Mouse (Mus musculus): ENCODE data around the gene Tnnc2.
"Not testable (repeated sequence)": the region's sequence is repeated elsewhere in the genome, so short reads cannot be mapped to it uniquely, and the experiment has no call there.

Tnnc2 gene

GRCm38 (mm10) chr2:164803201-164803920 is 23.6 kb upstream of the Tnnc2 start:
- in situ Hi-C loops (cut with MboI; ENCODE audit: low pct_unique_long_range_greater_than_20kb in 1 of 2, low sequenced_read_pairs in 2 of 2, unreplicated experiment in 1 of 2), result no loop called here

GRCm38 (mm10) chr2:164800252-164801004 is 20.7 kb upstream of the Tnnc2 start:
- in situ Hi-C loops (cut with MboI; ENCODE audit: low pct_unique_long_range_greater_than_20kb in 1 of 2, low sequenced_read_pairs in 2 of 2, unreplicated experiment in 1 of 2), result no loop called here

GRCm38 (mm10) chr2:164798554-164798953 is 18.8 kb upstream of the Tnnc2 start:
- in situ Hi-C loops (cut with MboI; ENCODE audit: low pct_unique_long_range_greater_than_20kb in 1 of 2, low sequenced_read_pairs in 2 of 2, unreplicated experiment in 1 of 2), result not testable (repeated sequence)

- in situ Hi-C loops (cut with MboI; ENCODE audit: low pct_unique_long_range_greater_than_20kb in 1 of 2, low sequenced_read_pairs in 2 of 2, unreplicated experiment in 1 of 2), result no loop called here
Measured at GRCm38 (mm10) chr2:164795868-164796267, 16.1 kb upstream of the Tnnc2 start.

GRCm38 (mm10) chr2:164794293-164794692 is 14.5 kb upstream of the Tnnc2 start:
- in situ Hi-C loops (cut with MboI; ENCODE audit: low pct_unique_long_range_greater_than_20kb in 1 of 2, low sequenced_read_pairs in 2 of 2, unreplicated experiment in 1 of 2), result no loop called here

GRCm38 (mm10) chr2:164793772-164794171 is 14.0 kb upstream of the Tnnc2 start:
- in situ Hi-C loops (cut with MboI; ENCODE audit: low pct_unique_long_range_greater_than_20kb in 1 of 2, low sequenced_read_pairs in 2 of 2, unreplicated experiment in 1 of 2), result no loop called here

- in situ Hi-C loops (cut with MboI; ENCODE audit: low pct_unique_long_range_greater_than_20kb in 1 of 2, low sequenced_read_pairs in 2 of 2, unreplicated experiment in 1 of 2), result no loop called here
Measured at GRCm38 (mm10) chr2:164793236-164793635, 13.5 kb upstream of the Tnnc2 start.

GRCm38 (mm10) chr2:164792400-164793190 is 12.8 kb upstream of the Tnnc2 start:
- in situ Hi-C loops (cut with MboI; ENCODE audit: low pct_unique_long_range_greater_than_20kb in 1 of 2, low sequenced_read_pairs in 2 of 2, unreplicated experiment in 1 of 2), result no loop called here

- in situ Hi-C loops (cut with MboI; ENCODE audit: low pct_unique_long_range_greater_than_20kb in 1 of 2, low sequenced_read_pairs in 2 of 2, unreplicated experiment in 1 of 2), result no loop called here
Measured at GRCm38 (mm10) chr2:164791841-164792261, 12.1 kb upstream of the Tnnc2 start.

GRCm38 (mm10) chr2:164790451-164790850 is 10.7 kb upstream of the Tnnc2 start:
- in situ Hi-C loops (cut with MboI; ENCODE audit: low pct_unique_long_range_greater_than_20kb in 1 of 2, low sequenced_read_pairs in 2 of 2, unreplicated experiment in 1 of 2), result no loop called here

GRCm38 (mm10) chr2:164788411-164788810 is 8.6 kb upstream of the Tnnc2 start:
- in situ Hi-C loops (cut with MboI; ENCODE audit: low pct_unique_long_range_greater_than_20kb in 1 of 2, low sequenced_read_pairs in 2 of 2, unreplicated experiment in 1 of 2), result no loop called here

- in situ Hi-C loops (cut with MboI; ENCODE audit: low pct_unique_long_range_greater_than_20kb in 1 of 2, low sequenced_read_pairs in 2 of 2, unreplicated experiment in 1 of 2), result no loop called here
Measured at GRCm38 (mm10) chr2:164787779-164788178, 8.0 kb upstream of the Tnnc2 start.

GRCm38 (mm10) chr2:164787032-164787431 is 7.3 kb upstream of the Tnnc2 start:
- in situ Hi-C loops (cut with MboI; ENCODE audit: low pct_unique_long_range_greater_than_20kb in 1 of 2, low sequenced_read_pairs in 2 of 2, unreplicated experiment in 1 of 2), result no loop called here

GRCm38 (mm10) chr2:164786388-164786885 is 6.7 kb upstream of the Tnnc2 start:
- in situ Hi-C loops (cut with MboI; ENCODE audit: low pct_unique_long_range_greater_than_20kb in 1 of 2, low sequenced_read_pairs in 2 of 2, unreplicated experiment in 1 of 2), result no loop called here

GRCm38 (mm10) chr2:164785481-164786387 is 6.0 kb upstream of the Tnnc2 start, which contains the start of gene Snx21:
TSS of gene Snx21 (plus strand) at chr2:164785823.
- in situ Hi-C loops (cut with MboI; ENCODE audit: low pct_unique_long_range_greater_than_20kb in 1 of 2, low sequenced_read_pairs in 2 of 2, unreplicated experiment in 1 of 2), result no loop called here

- in situ Hi-C loops (cut with MboI; ENCODE audit: low pct_unique_long_range_greater_than_20kb in 1 of 2, low sequenced_read_pairs in 2 of 2, unreplicated experiment in 1 of 2), result no loop called here
Measured at GRCm38 (mm10) chr2:164784869-164785420, 5.2 kb upstream of the Tnnc2 start.

- in situ Hi-C loops (cut with MboI; ENCODE audit: low pct_unique_long_range_greater_than_20kb in 1 of 2, low sequenced_read_pairs in 2 of 2, unreplicated experiment in 1 of 2), result no loop called here
Measured at GRCm38 (mm10) chr2:164783926-164784581, 4.3 kb upstream of the Tnnc2 start.

All from mouse embryonic stem cell (cell line).